Mouse (Mus musculus): ENCODE results near the gene Macrod1.

Macrod1 gene

GRCm38 (mm10) chr19:7204898-7205297 lies 148.3 kb downstream of the Macrod1 start:
- no peak for DNase-seq

GRCm38 (mm10) chr19:7205326-7205725 lies 148.7 kb downstream of the Macrod1 start:
- DNase-seq, result no peak

- peak; percentile 91 to 92 for DNase-seq
Observed at GRCm38 (mm10) chr19:7205753-7206736, 149.4 kb downstream of the Macrod1 start, which contains the start of gene Otub1. TSS of gene Otub1 (minus strand) at chr19:7206316.

- DNase-seq, result no peak
Observed at GRCm38 (mm10) chr19:7209907-7210646, 153.5 kb downstream of the Macrod1 start.

- no peak for DNase-seq
Observed at GRCm38 (mm10) chr19:7212216-7212615, 155.6 kb downstream of the Macrod1 start.

- no peak for DNase-seq
Observed at GRCm38 (mm10) chr19:7213010-7213409, 156.4 kb downstream of the Macrod1 start.

- peak; percentile 54 to 72 for DNase-seq
Observed at GRCm38 (mm10) chr19:7214484-7214883, 157.9 kb downstream of the Macrod1 start.

GRCm38 (mm10) chr19:7217162-7217925 lies 160.7 kb downstream of the Macrod1 start, which contains the start of gene Cox8a:
TSS of gene Cox8a (minus strand) at chr19:7217616.
- peak; percentile 97 for DNase-seq

GRCm38 (mm10) chr19:7217926-7218267 lies 161.3 kb downstream of the Macrod1 start:
- DNase-seq, result no peak

- DNase-seq, result no peak
Observed at GRCm38 (mm10) chr19:7218753-7219152, 162.1 kb downstream of the Macrod1 start.

- no peak for DNase-seq
Observed at GRCm38 (mm10) chr19:7222196-7222595, 165.6 kb downstream of the Macrod1 start.

GRCm38 (mm10) chr19:7223488-7223887 lies 166.9 kb downstream of the Macrod1 start:
- no peak for DNase-seq

- DNase-seq, result no peak
Observed at GRCm38 (mm10) chr19:7224253-7224652, 167.6 kb downstream of the Macrod1 start.

- DNase-seq, result no peak
Observed at GRCm38 (mm10) chr19:7225096-7225690, 168.6 kb downstream of the Macrod1 start.

GRCm38 (mm10) chr19:7226511-7226914 lies 169.9 kb downstream of the Macrod1 start:
- DNase-seq, result no peak

- DNase-seq, result peak; percentile 83 to 87
Observed at GRCm38 (mm10) chr19:7234537-7235221, 178.1 kb downstream of the Macrod1 start.

- no peak for DNase-seq
Observed at GRCm38 (mm10) chr19:7235461-7235860, 178.9 kb downstream of the Macrod1 start.

- no peak for DNase-seq
Observed at GRCm38 (mm10) chr19:7236011-7236410, 179.4 kb downstream of the Macrod1 start.

GRCm38 (mm10) chr19:7236742-7237141 lies 180.1 kb downstream of the Macrod1 start:
- DNase-seq, result no peak

GRCm38 (mm10) chr19:7239574-7239973 lies 183.0 kb downstream of the Macrod1 start:
- DNase-seq, result no peak

GRCm38 (mm10) chr19:7240291-7240690 lies 183.7 kb downstream of the Macrod1 start:
- DNase-seq, result peak; percentile 38 to 39

Data from cerebellum, postnatal 25 days (tissue).